Mouse (Mus musculus) heart, postnatal 4 days (tissue): ENCODE data around the gene Taf15. TPM values are rescaled to one million over a fixed set of nuclear protein-coding genes. Genes with fewer than 3 reads are reported as not detected.

Experiments used
- DNase-seq: peaks from one replicate; pipeline ENCODE4 v3.0.0; 2021
- total RNA-seq, 2 experiments: library from RNA; stranded (reverse); gene quantifications; 2 replicates each; pipeline ENCODE4 v1.2.3; 2021

Taf15 gene
- total RNA-seq, 2 experiments from 2014 or later = 59.2 to 62.8 TPM

DNA sequence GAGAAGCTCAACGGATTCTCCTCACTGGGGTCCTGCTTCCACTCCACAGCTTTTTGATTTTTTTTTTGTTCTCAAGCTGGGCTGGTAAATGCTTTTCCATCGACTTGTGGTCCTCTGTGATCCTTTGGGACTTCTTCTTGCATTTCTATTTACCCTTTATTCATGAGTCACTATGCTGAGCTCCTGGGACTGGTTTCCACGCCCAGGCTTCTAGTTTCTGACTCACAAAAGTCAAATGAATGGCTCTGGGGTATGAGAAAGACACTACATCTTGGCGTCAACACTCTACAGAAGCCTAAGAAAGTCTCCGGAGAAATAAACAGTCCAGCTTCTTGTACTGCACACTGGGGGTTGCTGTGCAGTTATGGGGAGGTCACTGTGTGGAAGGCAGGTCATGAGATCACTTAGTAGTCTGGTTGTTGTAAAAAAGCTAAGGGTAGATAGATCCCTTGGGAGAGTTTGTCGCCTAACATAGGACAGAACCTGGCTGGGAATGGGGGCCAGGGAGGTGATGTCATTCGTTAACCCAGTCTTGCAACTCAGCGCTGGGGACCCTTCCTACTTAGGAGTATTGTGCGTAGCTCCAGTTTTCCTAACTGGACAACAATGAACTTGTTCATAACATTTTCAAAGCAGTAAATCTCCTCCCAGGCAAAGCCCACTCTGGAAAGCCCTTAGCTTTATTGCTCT, 14.8 kb upstream of the Taf15 start:
- no peak for DNase-seq

DNA sequence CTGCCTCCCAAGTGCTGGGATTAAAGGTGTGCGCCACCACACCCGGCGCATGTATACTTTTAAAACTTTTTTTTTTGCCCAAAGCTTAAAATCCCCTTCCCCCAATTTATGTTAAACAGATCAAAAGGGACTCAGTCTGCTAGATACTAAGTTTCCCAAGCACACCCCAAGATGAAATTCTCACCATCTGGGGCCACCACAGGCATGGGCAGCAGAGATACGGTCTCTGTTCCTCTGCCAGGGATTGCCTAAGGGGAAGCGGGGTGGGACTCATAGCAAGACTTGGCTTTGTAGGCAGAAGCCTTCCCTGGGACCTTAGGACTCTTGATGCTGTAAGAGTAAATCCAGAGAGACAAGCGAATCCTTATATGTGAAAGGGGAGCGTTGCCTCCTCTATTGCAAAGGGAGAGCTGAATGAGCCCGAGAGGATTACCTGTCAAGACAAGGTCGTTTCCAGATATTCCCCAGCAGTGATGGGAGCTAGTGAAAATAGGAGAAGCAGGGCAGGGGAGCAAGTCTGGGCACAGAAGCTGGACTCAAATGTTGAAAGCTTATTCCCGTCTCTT, 11.3 kb upstream of the Taf15 start:
- peak; percentile 4 for DNase-seq

GRCm38 (mm10) chr11:83462711-83463244, 10.1 kb upstream of the Taf15 start, which contains the start of gene Mmp28:
Gene Mmp28, minus strand, starts transcription at chr11:83463071.
- DNase-seq = peak; percentile 73

GRCm38 (mm10) chr11:83465976-83466375, 6.9 kb upstream of the Taf15 start:
- DNase-seq = peak; percentile 76

- peak; percentile 87 for DNase-seq
Observed at GRCm38 (mm10) chr11:83467120-83467652, 5.7 kb upstream of the Taf15 start.

DNA sequence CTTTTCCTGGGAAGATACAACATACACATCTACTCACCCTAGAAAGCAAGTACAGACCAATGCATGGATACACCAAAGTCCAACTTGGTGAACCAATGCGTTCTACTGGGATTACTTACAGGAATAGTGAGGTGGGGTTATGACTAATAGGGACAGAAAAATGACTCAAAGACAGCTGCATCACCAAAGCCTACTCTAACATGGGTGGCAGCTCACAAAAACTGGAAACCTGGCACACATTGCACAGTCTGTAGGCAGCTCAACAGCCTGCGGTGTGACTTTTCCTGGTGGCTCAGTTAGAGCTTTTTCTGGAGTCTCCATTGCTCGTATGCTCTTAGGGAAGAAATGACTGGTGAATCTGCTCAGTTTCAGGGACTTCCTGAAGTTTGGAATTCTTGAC, 4.1 kb upstream of the Taf15 start:
- no peak for DNase-seq

- DNase-seq = no peak
Observed at GRCm38 (mm10) chr11:83471766-83472165, 1.1 kb upstream of the Taf15 start.

DNA sequence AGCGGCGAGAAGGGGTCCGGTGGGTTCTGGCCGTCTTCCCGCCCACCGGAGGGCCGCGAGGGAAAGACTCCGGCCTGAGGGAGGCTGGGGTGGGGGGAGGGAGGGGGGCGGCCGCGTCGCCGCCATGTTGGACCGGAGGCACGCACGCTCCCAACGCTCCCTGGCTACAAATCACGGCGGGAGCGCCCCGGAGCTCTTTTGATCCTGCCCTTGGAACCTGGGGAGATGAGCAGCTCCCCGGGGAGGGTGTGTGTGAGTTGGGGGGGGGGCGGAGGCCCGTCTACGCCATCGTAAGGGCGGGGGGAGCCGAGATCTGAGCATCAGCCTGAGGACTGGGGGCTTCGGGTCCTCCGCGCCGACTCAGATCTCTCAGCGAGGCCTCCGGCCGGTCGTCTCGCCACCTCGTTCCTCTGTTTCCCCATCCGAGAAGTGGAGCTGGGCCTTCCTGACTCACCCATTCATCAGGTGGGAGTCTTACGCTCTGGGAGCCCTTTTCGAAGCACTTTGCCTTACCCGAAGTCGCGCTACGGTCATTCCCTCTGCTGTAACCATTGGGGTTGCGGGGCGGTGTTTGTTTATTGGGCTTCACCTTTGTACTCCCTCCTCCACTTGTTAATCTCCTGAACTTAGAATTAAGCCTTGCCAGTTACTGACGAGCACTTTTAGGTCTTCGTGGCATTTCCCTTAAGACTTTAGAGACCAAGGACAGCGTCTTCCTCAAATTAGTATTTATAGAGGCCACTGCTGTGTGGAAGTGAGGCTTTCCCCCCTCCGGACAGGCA, 540 bp downstream of the Taf15 start:
- no peak for DNase-seq

DNA sequence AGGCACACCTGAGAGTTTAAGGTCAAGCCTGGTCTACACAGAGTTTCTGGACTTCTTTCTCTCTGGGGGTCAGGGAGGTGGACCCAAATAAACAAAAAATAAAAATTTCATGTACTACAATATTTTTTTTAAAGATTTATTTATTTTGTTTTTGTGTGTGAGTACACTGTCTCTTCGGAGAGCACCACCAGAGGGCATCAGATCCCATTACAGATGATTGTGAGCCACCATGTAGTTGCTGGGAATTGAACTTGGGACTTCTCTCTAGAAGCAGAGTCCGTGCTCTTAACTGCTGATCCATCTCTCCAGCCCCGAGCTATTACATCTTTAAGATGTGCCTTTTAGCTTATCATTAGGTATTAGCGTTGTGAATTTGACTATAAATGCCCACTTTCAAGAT, 18.6 kb downstream of the Taf15 start:
- no peak for DNase-seq

DNA sequence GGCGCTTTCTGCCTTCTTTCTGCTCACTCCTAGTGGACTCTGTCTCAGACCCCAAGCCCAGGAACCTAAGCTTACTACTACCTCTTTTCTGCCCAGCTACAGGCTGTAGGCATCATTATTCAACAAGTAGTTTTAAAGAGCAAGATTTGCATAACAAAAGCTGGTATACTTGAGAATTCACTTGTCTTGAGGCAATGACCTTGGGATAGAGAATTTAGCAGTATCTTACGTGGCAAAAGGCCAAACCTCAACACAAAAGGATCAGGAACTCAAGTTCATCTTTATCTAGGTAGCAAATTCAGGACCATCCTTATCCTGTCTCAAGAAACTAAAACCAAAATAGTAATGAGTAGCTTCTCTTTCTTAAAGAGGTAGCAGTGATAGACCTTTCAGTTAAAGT, 22.7 kb downstream of the Taf15 start:
- DNase-seq = no peak

GRCm38 (mm10) chr11:83504308-83504707, 31.4 kb downstream of the Taf15 start:
- DNase-seq = no peak

DNA sequence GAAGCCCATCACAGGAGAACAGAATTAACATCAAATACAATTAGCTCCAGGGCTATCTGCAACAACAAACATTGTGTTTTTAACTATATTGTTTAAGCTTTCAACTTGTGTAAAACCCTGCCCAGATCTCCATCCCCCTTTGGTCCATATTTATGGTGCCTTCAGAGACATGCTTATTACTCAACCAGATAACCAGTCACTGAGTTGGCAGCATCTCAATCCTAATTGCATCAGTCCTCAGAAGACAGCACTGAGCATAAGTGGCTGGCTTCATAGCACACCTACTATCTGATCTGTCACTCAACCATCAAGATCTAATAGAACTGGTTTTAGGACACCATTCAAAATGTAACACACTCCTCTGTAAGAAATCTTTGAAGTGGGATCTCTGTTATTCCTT, 36.6 kb downstream of the Taf15 start:
- no peak for DNase-seq

- DNase-seq = no peak
Observed at GRCm38 (mm10) chr11:83517153-83517552, 44.3 kb downstream of the Taf15 start.

DNA sequence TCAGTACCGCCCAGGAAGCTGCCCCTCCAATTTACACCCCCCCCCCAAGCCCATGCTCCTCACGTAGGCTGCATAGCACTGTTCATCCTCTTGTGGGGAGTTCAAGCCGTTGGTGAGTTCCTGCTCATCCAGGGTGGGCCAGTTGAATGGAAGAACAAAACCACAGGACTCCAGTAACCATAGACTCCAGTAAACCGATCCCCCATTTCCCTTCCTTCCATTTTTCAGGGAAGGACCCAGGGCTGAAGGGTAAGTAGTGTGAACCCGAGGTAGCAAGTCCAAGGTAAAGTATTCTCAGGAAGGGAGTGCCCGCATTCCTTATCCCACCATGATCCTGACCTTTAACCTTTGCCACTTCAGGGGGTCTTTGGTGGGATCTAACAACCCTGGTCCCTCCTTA, 45.5 kb downstream of the Taf15 start:
- DNase-seq = no peak

DNA sequence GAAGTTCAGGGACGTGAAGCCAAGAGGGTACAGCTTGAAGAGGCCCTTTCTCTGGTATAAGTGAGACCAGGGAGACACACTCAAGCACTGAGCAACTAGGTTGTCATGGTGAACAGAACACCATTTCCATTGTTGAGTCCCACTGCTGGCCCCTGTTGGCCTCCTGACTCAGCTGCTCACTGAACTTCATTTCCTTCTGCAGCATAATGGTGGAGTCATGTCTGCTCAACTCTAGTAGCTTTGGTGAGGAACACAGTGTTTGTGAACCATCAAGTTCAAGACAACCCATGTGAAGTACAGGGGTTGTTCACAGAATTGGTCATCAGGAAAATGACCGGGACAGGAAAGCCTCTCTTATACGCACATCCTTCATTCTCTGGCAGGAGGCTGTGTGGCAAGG, 49.2 kb downstream of the Taf15 start, which contains the start of gene Heatr9:
Heatr9 (minus strand) TSS at position 101 of the 400 bp plus-strand sequence.
- DNase-seq = no peak

- DNase-seq = no peak
Observed at GRCm38 (mm10) chr11:83529024-83529423, 56.1 kb downstream of the Taf15 start.

GRCm38 (mm10) chr11:83530360-83530759, 57.5 kb downstream of the Taf15 start, which contains the start of gene Ccl5:
Gene Ccl5, minus strand, starts transcription at chr11:83530518.
- no peak for DNase-seq

DNA sequence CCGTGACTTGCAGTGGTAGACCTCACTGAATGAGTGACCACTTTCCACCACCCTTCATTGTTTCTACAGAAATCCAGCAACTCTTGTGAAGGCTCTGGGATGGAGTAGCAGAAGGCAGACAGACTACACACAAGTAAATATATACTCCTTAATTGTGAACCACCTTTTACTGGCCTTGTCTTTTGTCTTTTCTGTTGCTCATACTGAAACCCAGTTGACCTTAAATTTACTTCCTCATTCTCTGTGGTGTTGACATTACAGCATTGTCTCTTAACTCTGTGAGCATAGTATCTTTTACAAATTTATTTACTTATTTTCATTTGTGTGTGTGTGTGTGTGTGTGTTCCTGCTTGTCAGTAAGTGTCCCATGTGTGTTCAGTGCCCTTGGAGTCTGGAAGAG, 60.3 kb downstream of the Taf15 start:
- DNase-seq = no peak

DNA sequence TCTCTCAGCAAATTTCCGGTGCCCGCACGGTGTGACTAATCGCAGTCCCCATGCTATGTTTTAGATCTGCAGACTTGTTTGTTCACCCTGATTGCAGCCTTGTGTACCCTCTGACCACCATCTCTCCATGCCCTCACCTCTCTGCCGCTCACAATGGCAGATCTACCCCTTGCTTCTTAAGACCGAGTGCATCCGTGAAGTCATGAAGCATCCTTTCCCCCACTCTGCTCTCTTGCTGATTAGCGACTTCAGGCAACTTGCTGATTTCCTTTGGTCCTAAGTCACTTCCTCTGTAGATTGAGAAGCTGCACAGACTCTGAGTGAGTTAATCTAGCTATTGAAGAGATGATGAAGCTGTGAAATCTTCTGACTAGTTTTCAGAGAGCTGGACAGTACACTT, 61.3 kb downstream of the Taf15 start:
- DNase-seq = no peak

- peak; percentile 86 for DNase-seq
Observed at GRCm38 (mm10) chr11:83534609-83535423, 61.9 kb downstream of the Taf15 start.

DNA sequence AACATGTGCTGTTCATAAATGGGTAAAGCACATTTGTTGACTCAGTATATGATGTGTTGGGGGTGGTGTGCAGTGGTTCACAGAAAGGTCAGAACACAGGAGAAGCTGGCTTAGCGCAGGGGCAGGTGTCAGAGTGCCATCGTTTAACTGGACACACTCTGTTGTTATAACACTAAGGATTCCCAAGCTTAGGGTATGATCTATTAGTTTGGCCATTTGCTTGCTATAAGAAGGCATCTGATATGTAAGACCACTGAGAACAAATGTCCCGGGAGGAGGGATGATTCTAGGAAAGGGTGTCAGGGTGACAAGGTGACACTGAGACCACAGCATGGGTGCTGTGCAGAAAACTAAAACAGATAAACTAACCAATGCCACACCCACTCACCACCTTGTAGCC, 63.9 kb downstream of the Taf15 start:
- DNase-seq = no peak

GRCm38 (mm10) chr11:83538705-83539314, 65.9 kb downstream of the Taf15 start:
- no peak for DNase-seq
